Mouse (Mus musculus) lung, embryonic 14.5 days (tissue): Measurements from ENCODE around the gene Gm9903. TPM values are rescaled to one million over a fixed set of nuclear protein-coding genes. Genes with fewer than 3 reads are reported as not detected.
A peak's percentile ranks its signal among the peaks of the same experiment; 100 is the strongest.

Experiments
- ATAC-seq: fragments of 200-750 bp; cut with Nextera tagmentation; 2 replicates; pipeline ENCODE4 v1.8.0; 2017; ENCODE audit warnings: mild to moderate bottlenecking, moderate TSS enrichment, moderate library complexity; ENCODE audit not compliant: insufficient read depth
- DNase-seq: peaks from one replicate; pipeline ENCODE4 v3.0.0-alpha.2; 2015
- H3K27ac ChIP-seq: fragments of 300-500 bp; sonication (generic); 2 replicates; pipeline ENCODE4 v1.5.1; 2014; ENCODE audit warnings: low read depth, mild to moderate bottlenecking, moderate library complexity
- H3K27me3 ChIP-seq: fragments of 300-500 bp; sonication (generic); 2 replicates; pipeline ENCODE4 v1.6.1; 2014; ENCODE audit warnings: low read length, control low read depth; ENCODE audit not compliant: insufficient read depth
- H3K36me3 ChIP-seq: fragments of 300-500 bp; sonication (generic); 2 replicates; pipeline ENCODE4 v1.6.1; 2014; ENCODE audit warnings: control low read depth; ENCODE audit not compliant: insufficient read depth
- H3K4me1 ChIP-seq: fragments of 300-500 bp; sonication (generic); 2 replicates; pipeline ENCODE4 v1.6.1; 2014; ENCODE audit warnings: antibody characterized with exemption, control low read depth; ENCODE audit not compliant: insufficient read depth
- H3K4me2 ChIP-seq: fragments of 300-500 bp; sonication (generic); 2 replicates; pipeline ENCODE4 v1.6.1; 2014; ENCODE audit warnings: mild to moderate bottlenecking
- H3K4me3 ChIP-seq: fragments of 300-500 bp; sonication (generic); 2 replicates; pipeline ENCODE4 v1.5.1; 2014; ENCODE audit warnings: low read depth, low read length
- H3K9ac ChIP-seq: fragments of 300-500 bp; sonication (generic); 2 replicates; pipeline ENCODE4 v1.6.1; 2014
- H3K9me3 ChIP-seq: fragments of 300-500 bp; sonication (generic); 2 replicates; pipeline ENCODE4 v1.6.1; 2016; ENCODE audit warnings: low read depth, low read length, control low read depth
- CTCF ChIP-seq: IDR thresholded peaks from 2 replicates; pipeline ENCODE4 v1.5.1; 2016; ENCODE audit warnings: antibody characterized with exemption, low read depth
- WGBS: fragments of 180-500 bp; shearing (Covaris S2); extraction: QIAGEN DNeasy Blood & Tissue Kit; methylation state at CpG from one replicate; pipeline ENCODE4 v1.1.7; 2014; 5-methylcytosine and 5-hydroxymethylcytosine counted together
- polyA plus RNA-seq: library from polyadenylated mRNA; unstranded; fragments of >200 nt; fragmentation: Nextera tagmentation; extraction: Ambion mirVana; gene quantifications from 2 replicates; pipeline ENCODE4 v1.2.1, GENCODE M21; 2014

The Gm9903 gene
- 0.26 and 0.31 TPM in 2 replicates for polyA plus RNA-seq

- under 1% methylated on average over 90 of the region's 99 CpGs for WGBS
- peak; percentile 97 for ATAC-seq
- peak; percentile 99 for DNase-seq
Measured at GRCm38 (mm10) chr5:33629301-33629987, at the start of gene Gm9903, which contains the start of gene Fam53a. Gm9903 (plus strand) TSS chr5:33629925. Fam53a (minus strand) TSS chr5:33629635.

DNA sequence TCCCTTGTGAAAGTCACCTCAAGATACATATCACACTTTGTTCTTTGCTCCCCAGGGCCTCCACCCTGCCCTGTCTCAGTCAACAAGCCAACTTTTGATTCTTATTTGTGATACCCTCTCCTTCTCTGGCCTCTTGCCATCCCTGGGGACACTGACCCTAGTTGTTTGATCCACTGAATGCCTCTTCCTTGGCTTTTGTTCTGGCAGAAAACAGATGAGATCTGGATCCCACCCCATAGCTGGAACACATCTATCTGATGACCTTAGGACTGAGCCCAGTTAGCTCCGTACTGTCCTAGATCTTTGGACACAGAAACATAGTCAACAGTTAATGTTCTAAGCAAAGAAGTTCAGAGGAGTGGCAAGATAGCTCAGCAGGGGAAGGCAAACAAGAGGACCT, 49.4 kb upstream of the Gm9903 start:
- H3K9ac ChIP-seq = no peak overlapping the region
- 59% methylated on average over 1 of the region's 1 CpGs for WGBS
- no peak for DNase-seq
- no peaks in the 10 kb centered on the region for H3K36me3 ChIP-seq
- no peaks in the 10 kb centered on the region for H3K4me1 ChIP-seq
- ATAC-seq = no peak
- no peaks in the 10 kb centered on the region for H3K9me3 ChIP-seq
- H3K4me3 ChIP-seq = no peak overlapping the region
- H3K4me2 ChIP-seq = no peak overlapping the region
- no peaks in the 10 kb centered on the region for H3K27me3 ChIP-seq
- no peak for TF ChIP-seq CTCF
- H3K27ac ChIP-seq = no peak overlapping the region

More at GRCm38 (mm10) chr5:33629301-33629987, at the start of gene Gm9903, which contains the start of gene Fam53a:
- peaks cover 9% of the 10 kb centered on the region for H3K4me1 ChIP-seq
- peak within 1 kb of the TSS; percentile 83 for H3K4me2 ChIP-seq
- H3K4me3 ChIP-seq = peak within 1 kb of the TSS; percentile 65
- H3K27me3 ChIP-seq = no peaks in the 10 kb centered on the region
- H3K27ac ChIP-seq = peak within 1 kb of the TSS; percentile 88
- no peak for TF ChIP-seq CTCF
- no peaks in the 10 kb centered on the region for H3K36me3 ChIP-seq
- H3K9me3 ChIP-seq = no peaks in the 10 kb centered on the region
- peak within 1 kb of the TSS; percentile 68 for H3K9ac ChIP-seq

DNA sequence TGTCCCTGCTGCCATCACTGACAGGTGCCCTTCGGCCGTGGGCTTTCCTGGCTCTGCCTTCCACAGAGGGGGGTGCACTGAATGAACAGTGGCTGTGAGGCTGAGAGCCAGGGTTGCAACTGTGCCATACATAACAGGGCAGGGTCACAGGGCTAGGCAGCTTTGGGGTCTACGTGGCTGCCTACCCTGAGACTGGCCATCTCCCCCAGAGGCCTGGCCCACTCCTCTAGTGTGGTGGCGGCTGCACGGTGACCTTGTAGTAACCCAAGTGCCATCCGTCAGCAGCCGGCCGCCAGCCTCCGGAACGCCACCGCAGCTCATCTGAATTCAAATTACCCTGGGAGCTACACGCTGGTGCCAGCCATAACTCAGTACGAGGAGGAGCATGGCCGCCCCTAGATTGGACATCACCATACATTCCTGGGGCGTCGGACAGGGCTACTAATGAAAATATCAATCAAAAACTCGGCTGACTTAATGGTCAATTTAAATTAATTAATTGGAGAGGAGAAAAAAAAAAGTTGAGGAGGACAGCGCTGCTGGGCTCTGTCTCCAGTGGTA, 42.1 kb upstream of the Gm9903 start:
- DNase-seq = no peak
- Histone ChIP-seq H3K9ac (no peak overlapping the region), H3K4me3 (no peak overlapping the region), H3K27ac (no peak overlapping the region), H3K9me3 (no peaks in the 10 kb centered on the region), H3K36me3 (no peaks in the 10 kb centered on the region), H3K27me3 (no peaks in the 10 kb centered on the region), H3K4me1 (no peaks in the 10 kb centered on the region), H3K4me2 (no peak overlapping the region)
- TF ChIP-seq CTCF = no peak
- 67% methylated on average over 18 of the region's 18 CpGs for WGBS
- no peak for ATAC-seq

DNA sequence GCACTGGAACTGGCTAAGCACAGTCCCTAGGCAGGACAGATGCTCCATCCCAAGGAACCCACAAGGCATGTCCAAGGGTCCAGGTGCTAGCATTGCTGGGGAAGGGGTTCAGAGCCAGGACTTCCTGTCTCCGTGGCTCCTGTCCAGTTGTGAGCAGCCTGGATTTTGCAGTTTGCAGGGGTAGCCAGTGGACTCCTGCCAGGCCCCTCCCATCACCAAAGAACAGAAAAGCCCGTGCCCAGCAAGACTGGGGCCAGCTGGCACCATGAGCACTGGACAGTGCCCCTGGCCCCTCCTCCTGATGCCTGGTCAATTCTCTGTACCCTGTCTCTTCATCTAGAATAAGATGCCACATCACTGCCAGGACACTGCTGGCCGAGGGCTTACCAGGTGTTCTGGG, 41.7 kb upstream of the Gm9903 start:
- H3K27ac ChIP-seq = no peak overlapping the region
- H3K36me3 ChIP-seq = no peaks in the 10 kb centered on the region
- no peaks in the 10 kb centered on the region for H3K27me3 ChIP-seq
- H3K9me3 ChIP-seq = no peaks in the 10 kb centered on the region
- H3K4me3 ChIP-seq = no peak overlapping the region
- H3K4me2 ChIP-seq = no peak overlapping the region
- no peak overlapping the region for H3K9ac ChIP-seq
- DNase-seq (no peak), ATAC-seq (no peak)
- WGBS = 58% methylated on average over 3 of the region's 3 CpGs
- no peak for TF ChIP-seq CTCF
- no peaks in the 10 kb centered on the region for H3K4me1 ChIP-seq

DNA sequence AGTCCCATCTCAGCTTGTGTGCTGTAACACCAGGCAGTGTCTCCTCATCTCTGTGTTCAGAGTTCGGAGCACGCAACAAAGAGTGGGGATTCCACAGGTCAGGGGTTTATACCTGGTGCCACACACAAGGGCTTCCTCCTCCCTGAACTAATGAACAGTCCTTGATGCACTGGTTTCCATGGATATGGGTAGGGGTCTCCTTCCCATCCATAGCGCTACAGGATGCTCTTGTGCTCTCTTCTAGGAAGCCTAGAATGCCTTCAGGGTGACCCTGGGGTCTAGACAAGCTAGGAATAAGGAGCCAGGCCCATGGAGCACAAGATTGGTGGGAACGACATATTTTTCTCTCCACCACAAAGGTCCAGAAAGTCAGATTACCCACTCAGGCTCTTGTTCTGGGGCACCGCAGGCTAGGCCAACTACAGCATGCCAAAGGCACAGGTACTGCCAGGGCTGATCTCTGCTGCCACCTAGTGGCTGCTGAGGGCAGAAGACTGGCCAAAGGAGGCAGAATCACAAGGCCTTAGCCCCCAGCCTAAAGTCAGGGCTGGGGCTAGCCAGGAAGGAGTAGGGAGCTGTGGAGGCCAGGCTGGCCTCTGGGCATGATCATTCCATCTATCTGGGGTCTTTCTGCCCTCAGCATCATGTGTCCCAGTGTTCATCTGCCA, 40.4 kb upstream of the Gm9903 start:
- WGBS = 65% methylated on average over 5 of the region's 5 CpGs
- Histone ChIP-seq H3K4me3 (no peak overlapping the region), H3K9ac (no peak overlapping the region), H3K4me2 (no peak overlapping the region), H3K27ac (no peak overlapping the region), H3K9me3 (no peaks in the 10 kb centered on the region), H3K4me1 (no peaks in the 10 kb centered on the region), H3K36me3 (no peaks in the 10 kb centered on the region), H3K27me3 (no peaks in the 10 kb centered on the region)
- ATAC-seq = peak; percentile 62; the same call in 1 of the 2 replicates
- DNase-seq = peak; percentile 89
- TF ChIP-seq CTCF = peak; percentile 99

GRCm38 (mm10) chr5:33593620-33594019, 36.1 kb upstream of the Gm9903 start:
- ATAC-seq (no peak), DNase-seq (peak; percentile 25)
- Histone ChIP-seq H3K9ac (no peak overlapping the region), H3K27ac (no peak overlapping the region), H3K4me1 (no peaks in the 10 kb centered on the region), H3K4me2 (no peak overlapping the region), H3K36me3 (peaks cover 9% of the 10 kb centered on the region), H3K4me3 (no peak overlapping the region), H3K27me3 (no peaks in the 10 kb centered on the region), H3K9me3 (no peaks in the 10 kb centered on the region)
- WGBS = 44% methylated on average over 2 of the region's 2 CpGs
- TF ChIP-seq CTCF = peak; percentile 44; the same call in 1 of the 2 replicates

- H3K36me3 ChIP-seq = peaks cover 58% of the 10 kb centered on the region
- DNase-seq = no peak
Measured at GRCm38 (mm10) chr5:33605314-33605713, 24.4 kb upstream of the Gm9903 start.

More at GRCm38 (mm10) chr5:33605314-33605713, 24.4 kb upstream of the Gm9903 start:
- no peaks in the 10 kb centered on the region for H3K27me3 ChIP-seq
- H3K4me3 ChIP-seq = no peak overlapping the region
- H3K9me3 ChIP-seq = no peaks in the 10 kb centered on the region
- 86% methylated on average over 5 of the region's 5 CpGs for WGBS
- no peak overlapping the region for H3K9ac ChIP-seq
- no peaks in the 10 kb centered on the region for H3K4me1 ChIP-seq
- no peak for ATAC-seq
- TF ChIP-seq CTCF = no peak
- H3K27ac ChIP-seq = no peak overlapping the region
- H3K4me2 ChIP-seq = no peak overlapping the region
